Mouse (Mus musculus): Measurements from ENCODE around the gene Msh3.

DNA sequence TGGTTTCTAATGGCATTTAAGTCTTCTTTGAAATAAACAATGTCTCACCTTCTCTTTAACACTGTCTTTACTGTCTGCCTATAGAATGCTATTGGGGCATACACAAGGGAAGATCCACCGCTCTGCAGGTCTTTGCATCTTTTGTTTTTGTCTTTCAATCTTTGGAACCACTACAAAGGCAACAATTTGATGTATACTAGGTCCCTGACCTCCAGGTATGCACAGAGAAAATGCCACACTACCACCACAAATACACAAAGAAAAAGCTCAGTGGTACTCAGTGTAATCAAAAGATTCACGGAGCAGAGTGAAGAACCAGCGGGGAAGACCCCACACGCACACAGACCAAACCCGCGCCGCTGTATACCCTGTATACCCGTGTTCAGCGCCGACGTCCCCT lies 49.1 kb downstream of the Msh3 start, which contains the start of gene Gm20379:
- TF ChIP-seq POLR2A (IDR thresholded peaks at IDR 0.05; ENCODE audit: control insufficient read depth, low read depth, low read length) (no peak), CTCF (IDR thresholded peaks at IDR 0.05; ENCODE audit: control insufficient read depth, insufficient read depth, insufficient replicate concordance, low read depth, low read length) (no peak)

Data from testis, adult 2 months (tissue).